Mouse (Mus musculus) limb, embryonic 12.5 days (tissue): ENCODE data around the gene Impad1. TPM values are rescaled to one million over a fixed set of nuclear protein-coding genes. Genes with fewer than 3 reads are reported as not detected.

ENCODE experiments used
- ATAC-seq: fragments of 200-750 bp; cut with Nextera tagmentation; 2 replicates; pipeline ENCODE4 v1.8.0; 2017; ENCODE audit warnings: low read depth, moderate TSS enrichment; ENCODE audit not compliant: insufficient number of reproducible peaks, insufficient read depth, low FRiP score, low TSS enrichment
- H3K27ac ChIP-seq: fragments of 300-500 bp; sonication (generic); 2 replicates; pipeline ENCODE4 v1.5.1; 2016; ENCODE audit warnings: mild to moderate bottlenecking, moderate library complexity
- H3K27me3 ChIP-seq: fragments of 300-500 bp; sonication (generic); 2 replicates; pipeline ENCODE4 v1.6.1; 2016; ENCODE audit warnings: mild to moderate bottlenecking, moderate library complexity
- H3K36me3 ChIP-seq: fragments of 300-500 bp; sonication (generic); 2 replicates; pipeline ENCODE4 v1.6.1; 2016; ENCODE audit warnings: mild to moderate bottlenecking, moderate library complexity
- H3K4me1 ChIP-seq: fragments of 300-500 bp; sonication (generic); replicated peaks from 2 replicates; pipeline ENCODE4 v1.6.1; 2016
- H3K4me2 ChIP-seq: fragments of 300-500 bp; sonication (generic); 2 replicates; pipeline ENCODE4 v1.6.1; 2016; ENCODE audit warnings: mild to moderate bottlenecking, moderate library complexity
- H3K4me3 ChIP-seq: fragments of 300-500 bp; sonication (generic); replicated peaks from 2 replicates; pipeline ENCODE4 v1.5.1; 2016; ENCODE audit warnings: mild to moderate bottlenecking
- H3K9ac ChIP-seq: fragments of 300-500 bp; sonication (generic); replicated peaks from 2 replicates; pipeline ENCODE4 v1.6.1; 2016; ENCODE audit warnings: mild to moderate bottlenecking, moderate library complexity
- H3K9me3 ChIP-seq: fragments of 300-500 bp; sonication (generic); 2 replicates; pipeline ENCODE4 v1.6.1; 2016; ENCODE audit warnings: mild to moderate bottlenecking, moderate library complexity
- WGBS: fragments of 180-500 bp; shearing (Covaris S2); methylation state at CpG from one replicate; pipeline ENCODE4 v1.1.7; 2016; 5-methylcytosine and 5-hydroxymethylcytosine counted together
- polyA plus RNA-seq: library from polyadenylated mRNA; unstranded; fragments of >200 nt; fragmentation: Nextera tagmentation; extraction: Ambion mirVana; gene quantifications from 2 replicates; pipeline ENCODE4 v1.2.1, GENCODE M21; 2016

Gene Impad1
- 45.0 and 47.1 TPM in 2 replicates for polyA plus RNA-seq

DNA sequence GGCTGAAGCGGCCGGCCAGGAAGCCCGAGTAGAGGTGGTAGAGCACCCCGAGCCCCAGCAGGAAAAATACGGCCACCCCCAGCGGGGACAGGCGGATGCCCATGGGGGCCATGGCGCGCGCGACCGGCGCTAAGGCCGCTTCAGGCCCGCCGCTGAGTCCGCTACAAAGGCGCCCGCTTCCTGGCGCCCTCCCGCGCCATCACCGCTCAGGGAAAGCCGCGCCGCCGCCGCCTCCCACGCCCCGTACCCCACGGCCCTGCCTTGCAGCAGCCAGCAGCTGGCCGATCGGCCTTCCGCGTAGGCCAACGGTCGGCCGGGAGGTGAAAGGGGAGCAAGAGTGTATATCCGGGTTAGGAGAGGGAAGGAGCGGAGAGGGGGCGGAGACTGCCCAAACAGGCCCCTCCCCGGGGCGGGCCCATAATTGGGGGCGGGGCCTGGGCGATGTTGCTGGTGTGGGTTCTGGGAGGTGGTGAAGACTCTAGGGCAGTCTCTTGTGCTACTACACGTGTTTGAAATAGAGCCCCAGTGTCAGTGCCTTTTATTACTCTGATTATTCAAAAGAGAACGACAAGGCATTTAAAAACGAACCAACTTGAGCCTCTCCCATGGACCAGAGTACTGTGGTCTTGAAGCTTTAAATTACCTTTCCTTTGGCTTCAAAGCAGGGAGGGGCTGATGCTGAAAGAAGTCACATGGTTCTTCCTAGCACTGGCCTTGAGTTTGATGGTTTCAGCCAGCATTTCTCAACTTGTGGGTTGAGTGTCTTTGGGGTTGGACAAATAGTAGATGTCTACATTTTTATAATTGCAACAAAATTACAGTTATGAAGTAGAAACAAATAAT is at the start of gene Impad1:
Gene Impad1, minus strand, starts transcription at position 364 of the 843 bp plus-strand sequence.
- H3K9ac ChIP-seq, result peak within 1 kb of the TSS; percentile 95
- H3K36me3 ChIP-seq, result peaks cover 8% of the 10 kb centered on the region
- ATAC-seq, result peak; percentile 93
- under 1% methylated on average over 48 of the region's 48 CpGs for WGBS
- peaks cover 13% of the 10 kb centered on the region; the same call in 1 of the 2 replicates for H3K4me1 ChIP-seq
- peak within 1 kb of the TSS; percentile 86 for H3K27ac ChIP-seq
- peak within 1 kb of the TSS; percentile 95 for H3K4me3 ChIP-seq
- peak within 1 kb of the TSS; percentile 71 for H3K4me2 ChIP-seq
- H3K27me3 ChIP-seq, result no peaks in the 10 kb centered on the region
- H3K9me3 ChIP-seq, result 0 out of 2 replicates have a peak, but pooled peaks cover 3% of the 10 kb centered on the region

DNA sequence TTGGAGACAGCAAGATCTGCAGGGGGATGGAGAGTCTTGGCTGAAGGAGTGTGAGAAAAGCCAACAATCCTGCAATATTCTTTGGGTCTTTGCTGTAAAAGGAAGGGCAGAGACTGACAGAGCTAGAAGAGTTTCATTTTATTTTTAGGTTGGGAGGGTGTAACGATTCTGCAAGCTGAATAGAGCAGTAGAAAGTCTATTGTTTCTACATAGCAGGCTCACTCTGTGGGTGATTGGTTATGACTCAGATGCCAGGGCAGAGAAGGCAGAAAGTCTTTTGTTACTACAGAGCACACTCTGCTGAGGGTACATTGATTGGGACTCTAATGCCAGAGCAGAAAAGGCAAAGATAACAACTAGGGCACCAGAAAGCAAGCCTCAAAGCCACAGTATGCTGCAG is 47.0 kb upstream of the Impad1 start:
- Histone ChIP-seq H3K4me2 (no peak overlapping the region), H3K4me1 (no peaks in the 10 kb centered on the region), H3K9ac (no peak overlapping the region), H3K9me3 (no peaks in the 10 kb centered on the region), H3K36me3 (no peaks in the 10 kb centered on the region), H3K27ac (no peak overlapping the region), H3K27me3 (no peaks in the 10 kb centered on the region), H3K4me3 (no peak overlapping the region)
- 62% methylated on average over 1 of the region's 1 CpGs for WGBS
- no peak for ATAC-seq

DNA sequence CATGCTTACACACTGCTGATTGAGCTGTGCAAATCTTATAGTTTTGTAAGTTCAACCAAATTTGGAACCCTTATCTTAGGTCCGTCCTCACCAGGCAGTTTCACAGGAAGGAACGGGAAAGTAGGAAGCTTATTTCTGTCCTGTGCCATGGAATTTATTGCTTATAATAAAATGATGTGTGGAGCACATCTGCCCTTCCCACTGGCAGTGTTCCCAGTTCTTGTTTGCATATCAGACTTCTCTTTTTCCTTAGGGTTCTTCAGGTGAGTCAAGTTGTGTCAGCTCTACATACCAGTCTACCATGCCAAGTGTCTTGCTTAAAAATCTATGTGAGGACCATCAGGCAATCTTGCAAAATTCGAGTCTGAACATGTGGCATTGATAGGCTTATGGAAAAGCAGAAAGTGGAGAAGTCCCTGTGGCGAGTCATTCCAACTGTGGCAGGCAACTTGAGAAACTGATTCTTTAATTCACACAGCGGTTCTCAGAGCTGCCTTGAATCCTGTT is 40.7 kb upstream of the Impad1 start:
- H3K4me3 ChIP-seq, result no peak overlapping the region
- no peaks in the 10 kb centered on the region for H3K9me3 ChIP-seq
- no peak for ATAC-seq
- no peak overlapping the region for H3K27ac ChIP-seq
- H3K4me2 ChIP-seq, result no peak overlapping the region
- H3K9ac ChIP-seq, result no peak overlapping the region
- 73% methylated on average over 5 of the region's 5 CpGs for whole genome bisulfite sequencing
- H3K27me3 ChIP-seq, result no peaks in the 10 kb centered on the region
- H3K4me1 ChIP-seq, result no peaks in the 10 kb centered on the region
- no peaks in the 10 kb centered on the region for H3K36me3 ChIP-seq

DNA sequence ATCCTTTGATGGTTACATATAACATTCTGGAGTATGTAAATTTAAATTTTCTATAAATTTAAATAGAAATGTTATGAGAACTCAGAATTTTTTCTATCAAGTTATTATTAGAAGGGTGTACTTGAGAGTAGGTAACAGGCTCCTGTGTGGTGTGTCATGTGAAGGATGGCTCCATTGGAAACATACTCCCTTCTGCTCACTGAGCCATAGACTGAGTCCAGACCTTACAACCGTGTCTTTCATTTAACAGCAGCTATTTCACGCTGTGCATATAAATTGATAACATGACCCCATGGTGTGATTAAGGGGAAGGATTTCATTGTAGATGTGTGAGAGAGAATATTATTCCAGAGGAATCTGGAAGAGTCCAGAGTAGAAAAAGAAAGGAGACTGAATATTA is 35.0 kb upstream of the Impad1 start:
- Histone ChIP-seq H3K9ac (no peak overlapping the region), H3K4me2 (no peak overlapping the region), H3K36me3 (no peaks in the 10 kb centered on the region), H3K4me3 (no peak overlapping the region), H3K4me1 (no peaks in the 10 kb centered on the region), H3K9me3 (no peaks in the 10 kb centered on the region), H3K27ac (no peak overlapping the region), H3K27me3 (no peaks in the 10 kb centered on the region)
- 69% methylated on average over 2 of the region's 2 CpGs for WGBS
- no peak for ATAC-seq

DNA sequence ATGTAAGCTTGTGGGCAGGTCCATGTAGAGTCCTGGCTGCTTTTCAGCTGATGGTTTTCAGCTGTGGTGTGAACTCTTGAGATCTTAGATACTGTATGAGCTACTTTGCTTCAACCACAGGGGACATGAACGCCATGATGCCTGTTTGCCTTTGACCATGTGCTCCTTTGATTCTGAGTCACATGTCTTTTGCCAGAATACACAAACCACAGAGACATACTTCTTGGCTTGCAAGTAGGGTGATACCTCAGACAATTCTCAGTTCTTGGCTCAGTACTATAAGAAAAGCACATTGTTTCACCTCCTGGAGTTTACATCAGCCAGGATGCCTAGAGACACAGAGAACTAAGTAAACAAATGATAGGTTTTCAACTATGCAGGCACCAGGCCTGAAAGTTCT is 29.0 kb upstream of the Impad1 start:
- Histone ChIP-seq H3K36me3 (no peaks in the 10 kb centered on the region), H3K4me2 (no peak overlapping the region), H3K4me1 (no peaks in the 10 kb centered on the region), H3K27me3 (no peaks in the 10 kb centered on the region), H3K9ac (no peak overlapping the region), H3K27ac (no peak overlapping the region), H3K9me3 (no peaks in the 10 kb centered on the region), H3K4me3 (no peak overlapping the region)
- 79% methylated on average over 1 of the region's 1 CpGs for WGBS
- no peak for ATAC-seq

DNA sequence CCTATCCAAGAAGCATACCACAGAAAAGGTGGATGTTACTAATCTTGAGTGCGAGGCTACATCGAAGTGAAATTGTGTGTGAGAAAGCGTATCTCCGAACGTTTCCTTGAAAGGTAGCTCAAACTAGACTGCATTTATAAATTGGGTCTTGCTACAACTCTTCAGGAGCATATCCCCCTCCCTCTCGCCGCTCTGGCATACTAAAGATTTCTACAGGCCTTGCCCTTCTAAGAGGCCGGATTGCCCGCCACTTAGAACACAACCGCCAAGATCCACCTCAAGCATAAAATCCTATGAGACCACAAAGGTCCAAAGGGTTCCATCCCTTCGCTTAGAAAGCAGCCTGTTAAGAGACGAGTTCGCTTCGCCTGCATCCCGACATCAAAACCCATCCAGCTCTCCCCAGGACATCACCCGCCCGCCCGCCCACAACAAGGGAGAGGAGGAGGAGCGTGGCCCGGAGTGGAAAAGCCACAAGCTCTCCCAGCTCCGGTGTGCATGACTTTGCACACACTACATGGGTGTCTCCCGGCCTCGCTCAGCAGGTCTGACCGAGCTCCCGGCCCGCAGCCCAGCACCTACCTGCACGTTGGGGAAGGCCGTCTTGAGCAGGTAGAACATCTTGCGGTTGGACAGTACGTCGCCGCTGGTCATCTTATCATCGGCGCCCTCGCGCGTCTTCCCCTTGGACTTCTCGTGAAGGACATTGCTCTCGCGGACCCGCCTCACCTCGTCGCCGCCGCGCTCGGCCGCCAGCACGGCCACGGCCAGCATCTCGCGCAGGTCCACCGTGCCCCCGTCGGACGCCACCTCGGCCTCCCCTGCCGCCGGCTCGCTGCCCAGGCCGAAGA is 789 bp downstream of the Impad1 start:
- Histone ChIP-seq H3K4me3 (peak overlapping the region; percentile 95), H3K4me2 (peak overlapping the region; percentile 71), H3K27me3 (no peaks in the 10 kb centered on the region), H3K9me3 (0 out of 2 replicates have a peak, but pooled peaks cover 3% of the 10 kb centered on the region), H3K27ac (peak overlapping the region; percentile 86), H3K36me3 (peaks cover 16% of the 10 kb centered on the region), H3K4me1 (peaks cover 13% of the 10 kb centered on the region; the same call in 1 of the 2 replicates), H3K9ac (peak overlapping the region; percentile 95)
- peak; percentile 82 for ATAC-seq
- WGBS, result 1% methylated on average over 61 of the region's 61 CpGs

DNA sequence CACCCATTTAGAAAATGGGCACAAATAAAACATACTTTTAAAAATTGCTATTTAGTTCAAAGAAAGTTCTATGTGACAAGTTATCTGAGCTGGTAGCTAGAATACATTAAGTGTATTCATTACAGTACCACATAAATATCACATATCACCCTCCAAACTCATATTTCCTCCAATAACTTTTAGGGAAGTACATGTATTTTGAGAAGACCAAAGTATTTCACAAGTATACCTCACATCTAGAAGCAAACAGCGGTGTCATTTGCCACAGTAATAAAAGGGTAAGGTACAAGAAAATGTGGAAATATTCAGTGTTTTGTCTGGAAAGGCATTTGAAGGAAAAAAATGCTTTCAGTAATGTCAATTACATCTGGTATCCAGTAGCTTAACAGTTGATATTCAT is 2.0 kb downstream of the Impad1 start:
- WGBS, result 84% methylated on average over 1 of the region's 1 CpGs

DNA sequence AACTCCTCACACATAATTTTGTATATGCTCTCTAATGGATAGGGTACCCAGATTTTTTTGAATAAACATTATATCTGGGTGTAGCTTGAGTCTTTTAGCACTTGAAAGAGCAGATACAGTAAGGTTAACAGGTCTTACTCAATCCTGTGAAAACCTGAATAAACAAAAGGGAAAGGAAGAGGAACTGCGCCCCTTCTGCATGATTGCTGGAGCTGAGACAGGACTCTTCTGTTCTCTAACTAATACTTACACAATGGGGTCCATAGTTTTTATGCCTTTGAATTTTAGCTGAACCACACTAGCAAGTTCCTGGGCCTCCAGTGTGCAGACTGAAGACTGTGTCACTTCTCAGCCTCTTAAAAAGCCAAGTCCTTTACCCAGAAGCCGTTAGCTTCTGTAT is 8.0 kb downstream of the Impad1 start:
- no peaks in the 10 kb centered on the region for H3K4me1 ChIP-seq
- no peak for ATAC-seq
- no peak overlapping the region for H3K4me2 ChIP-seq
- no peak overlapping the region for H3K9ac ChIP-seq
- 92% methylated on average over 2 of the region's 2 CpGs for WGBS
- H3K27ac ChIP-seq, result no peak overlapping the region
- peaks cover 10% of the 10 kb centered on the region; the same call in 1 of the 2 replicates for H3K9me3 ChIP-seq
- H3K36me3 ChIP-seq, result peaks cover 40% of the 10 kb centered on the region
- H3K27me3 ChIP-seq, result no peaks in the 10 kb centered on the region
- H3K4me3 ChIP-seq, result no peak overlapping the region

More for the DNA sequence above, 2.0 kb downstream of the Impad1 start:
- H3K4me1 ChIP-seq, result peaks cover 13% of the 10 kb centered on the region; the same call in 1 of the 2 replicates
- H3K27me3 ChIP-seq, result no peaks in the 10 kb centered on the region
- H3K9me3 ChIP-seq, result 0 out of 2 replicates have a peak, but pooled peaks cover 3% of the 10 kb centered on the region
- peak overlapping the region; percentile 95 for H3K4me3 ChIP-seq
- H3K9ac ChIP-seq, result no peak overlapping the region
- peak overlapping the region; percentile 71 for H3K4me2 ChIP-seq
- ATAC-seq, result no peak
- peaks cover 20% of the 10 kb centered on the region for H3K36me3 ChIP-seq
- no peak overlapping the region for H3K27ac ChIP-seq

DNA sequence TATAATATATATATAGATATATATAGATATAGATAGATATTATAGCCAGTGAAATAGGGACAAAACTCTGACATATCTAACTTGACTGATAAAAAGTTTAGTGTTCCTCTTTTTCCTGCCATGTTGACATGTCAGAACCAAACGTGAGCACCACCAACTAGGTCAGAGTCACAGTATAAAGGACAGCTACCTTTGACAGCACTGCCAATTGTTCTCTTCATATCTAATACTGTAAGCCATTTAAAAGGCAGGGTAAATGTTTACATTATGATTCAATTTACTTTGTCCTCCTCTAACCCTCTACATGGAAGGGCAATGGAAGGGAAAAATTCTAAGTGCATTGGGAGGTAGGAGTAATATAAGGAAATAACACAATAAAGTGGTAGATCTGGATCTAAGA is 8.8 kb downstream of the Impad1 start:
- Histone ChIP-seq H3K9me3 (peaks cover 10% of the 10 kb centered on the region; the same call in 1 of the 2 replicates), H3K4me3 (no peak overlapping the region), H3K9ac (no peak overlapping the region), H3K27ac (no peak overlapping the region), H3K4me1 (no peaks in the 10 kb centered on the region), H3K4me2 (no peak overlapping the region), H3K36me3 (peaks cover 38% of the 10 kb centered on the region), H3K27me3 (no peaks in the 10 kb centered on the region)
- 95% methylated on average over 1 of the region's 1 CpGs for WGBS
- no peak for ATAC-seq

DNA sequence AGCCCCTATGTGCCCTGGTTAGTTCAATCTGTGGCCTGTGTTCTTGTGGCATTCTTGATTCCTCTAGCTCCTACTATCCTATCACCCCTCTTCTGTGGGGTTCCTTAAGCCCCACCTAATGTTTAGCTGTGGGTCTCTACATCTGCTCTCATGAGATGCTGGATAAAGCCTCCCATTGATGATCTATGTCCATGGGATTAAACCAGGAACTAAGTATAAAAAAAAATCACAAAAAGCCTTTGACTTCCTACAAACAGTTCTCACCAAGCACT is 9.5 kb downstream of the Impad1 start:
- Histone ChIP-seq H3K36me3 (peaks cover 34% of the 10 kb centered on the region), H3K27me3 (no peaks in the 10 kb centered on the region), H3K27ac (no peak overlapping the region), H3K4me3 (no peak overlapping the region), H3K4me2 (no peak overlapping the region), H3K9me3 (peaks cover 10% of the 10 kb centered on the region; the same call in 1 of the 2 replicates), H3K4me1 (no peaks in the 10 kb centered on the region), H3K9ac (no peak overlapping the region)
- no peak for ATAC-seq
